Mouse (Mus musculus): ENCODE measurements at regions not wholly inside any gene's neighbourhood (a gene's known extent, or its start where the extent isn't known, plus 50 kb on each side); places are given as distances from the start of the nearest gene placed in this dataset.

DNA sequence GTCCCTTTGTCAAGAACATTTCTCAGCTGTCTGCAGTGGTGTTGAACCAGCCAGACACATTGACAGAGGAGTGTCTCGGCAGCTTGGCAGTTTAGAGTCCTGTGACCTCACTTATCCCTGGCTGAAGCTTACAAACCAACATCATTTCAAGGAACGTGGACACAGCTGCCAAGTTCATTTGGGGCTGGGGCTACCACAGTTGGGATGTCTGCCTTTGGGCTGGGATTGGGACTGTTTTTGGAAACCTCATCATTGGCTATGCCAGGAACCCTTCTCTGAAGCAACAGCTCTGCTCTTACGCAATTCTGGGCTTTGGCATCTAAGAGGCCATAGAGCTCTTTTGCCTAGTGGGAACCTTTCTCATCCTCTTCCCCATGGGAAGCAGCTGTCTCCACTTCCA lies 200.4 kb downstream of the Gm15262 start:
- TF ChIP-seq CTCF (IDR thresholded peaks at IDR 0.05; ENCODE audit: low read depth), result no peak
- ATAC-seq (ENCODE audit: insufficient read depth) (no peak), DNase-seq (peak; percentile 3)
- H3K4me3 ChIP-seq (ENCODE audit: low read depth, low read length), result no peak overlapping the region
- no peak overlapping the region for H3K9ac ChIP-seq
- no peaks in the 10 kb centered on the region for H3K4me1 ChIP-seq (ENCODE audit: insufficient read depth)
- no peaks in the 10 kb centered on the region for H3K36me3 ChIP-seq (ENCODE audit: insufficient read depth)
- H3K27me3 ChIP-seq (ENCODE audit: insufficient read depth, low read length), result no peaks in the 10 kb centered on the region
- no peaks in the 10 kb centered on the region for H3K9me3 ChIP-seq (ENCODE audit: low read depth, low read length)
- H3K27ac ChIP-seq (ENCODE audit: low read depth), result no peak overlapping the region
- no peak overlapping the region for H3K4me2 ChIP-seq
- WGBS, result 58% methylated on average over 3 of the region's 3 CpGs

DNA sequence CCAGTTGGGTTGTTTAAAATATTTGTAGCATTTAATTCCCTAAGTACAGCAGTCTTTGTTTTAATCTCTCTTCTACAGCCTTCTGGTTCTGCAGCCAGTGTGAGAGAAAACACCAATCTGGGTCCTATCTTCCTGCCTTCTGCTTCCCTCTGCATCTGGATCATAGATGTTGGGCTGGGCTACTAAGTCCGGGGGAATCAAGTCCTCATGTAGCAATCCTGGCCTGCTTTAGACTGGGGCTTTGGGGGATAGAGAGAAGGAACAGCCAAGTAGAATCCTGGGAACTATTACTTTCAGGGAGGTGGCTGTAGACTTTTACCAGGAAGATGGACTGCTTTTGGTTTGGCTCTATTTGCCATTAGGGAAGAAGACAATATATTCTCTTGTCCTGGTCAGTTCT lies 205.5 kb upstream of the Rai2 start:
- Histone ChIP-seq H3K27ac (ENCODE audit: low read depth) (no peak overlapping the region), H3K4me1 (ENCODE audit: insufficient read depth) (no peaks in the 10 kb centered on the region), H3K9ac (no peak overlapping the region), H3K36me3 (ENCODE audit: insufficient read depth) (no peaks in the 10 kb centered on the region), H3K27me3 (ENCODE audit: insufficient read depth, low read length) (no peaks in the 10 kb centered on the region), H3K4me3 (ENCODE audit: low read depth, low read length) (no peak overlapping the region), H3K4me2 (no peak overlapping the region), H3K9me3 (ENCODE audit: low read depth, low read length) (no peaks in the 10 kb centered on the region)
- DNase-seq (no peak), ATAC-seq (ENCODE audit: insufficient read depth) (no peak)
- WGBS, result 95% methylated on average over 1 of the region's 1 CpGs
- TF ChIP-seq CTCF (IDR thresholded peaks at IDR 0.05; ENCODE audit: low read depth), result no peak

DNA sequence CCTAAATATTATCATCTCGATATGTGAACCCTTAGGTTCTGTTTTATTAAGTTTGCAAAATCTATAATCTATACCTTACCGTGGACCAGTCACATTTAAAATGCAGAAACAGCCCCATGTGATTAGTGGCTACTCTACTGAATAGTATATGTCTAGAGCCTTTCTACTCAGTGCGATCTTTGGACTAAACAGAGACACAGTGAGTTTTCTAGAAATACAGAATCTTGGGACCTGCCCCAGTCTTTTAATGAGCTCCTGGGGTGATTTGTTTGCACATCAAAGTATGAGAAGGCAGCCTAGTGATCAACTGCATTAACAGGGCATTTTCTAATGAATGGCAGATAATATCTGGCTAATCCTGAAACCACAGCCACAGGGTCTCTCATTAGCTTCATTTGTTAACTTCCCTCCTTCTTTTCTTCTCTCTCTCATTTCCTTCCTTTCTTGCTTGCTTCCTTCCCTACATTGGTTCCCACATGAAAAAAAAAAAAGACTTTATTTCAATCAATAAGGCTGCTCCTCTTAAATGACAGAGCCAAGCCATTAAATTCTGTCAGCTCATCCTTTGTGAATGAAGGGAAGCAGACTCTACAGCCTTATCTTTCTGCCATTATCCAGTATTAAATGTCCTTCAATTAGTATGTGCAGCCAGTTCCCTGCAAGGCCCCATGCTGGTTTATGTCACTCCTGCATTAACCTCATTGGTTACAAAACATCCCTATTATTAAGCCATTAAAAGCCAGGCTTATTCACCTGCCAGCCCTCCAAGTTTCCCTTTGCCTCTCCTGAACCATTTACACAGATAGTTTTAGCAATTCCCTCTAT lies 193.2 kb upstream of the Rai2 start:
- ATAC-seq (ENCODE audit: insufficient read depth) (no peak), DNase-seq (no peak)
- no peak overlapping the region for H3K27ac ChIP-seq (ENCODE audit: low read depth)
- H3K27me3 ChIP-seq (ENCODE audit: insufficient read depth, low read length), result no peaks in the 10 kb centered on the region
- H3K9ac ChIP-seq, result no peak overlapping the region
- 75% methylated on average over 3 of the region's 3 CpGs for WGBS
- no peak overlapping the region for H3K4me2 ChIP-seq
- no peak overlapping the region for H3K4me3 ChIP-seq (ENCODE audit: low read depth, low read length)
- no peak for TF ChIP-seq CTCF (IDR thresholded peaks at IDR 0.05; ENCODE audit: low read depth)
- no peaks in the 10 kb centered on the region for H3K36me3 ChIP-seq (ENCODE audit: insufficient read depth)
- no peaks in the 10 kb centered on the region for H3K4me1 ChIP-seq (ENCODE audit: insufficient read depth)
- no peaks in the 10 kb centered on the region for H3K9me3 ChIP-seq (ENCODE audit: low read depth, low read length)

- no peak overlapping the region for H3K27ac ChIP-seq (ENCODE audit: low read depth)
- DNase-seq (no peak), ATAC-seq (ENCODE audit: insufficient read depth) (no peak)
- no peaks in the 10 kb centered on the region for H3K36me3 ChIP-seq (ENCODE audit: insufficient read depth)
- no peak overlapping the region for H3K4me3 ChIP-seq (ENCODE audit: low read depth, low read length)
- H3K9me3 ChIP-seq (ENCODE audit: low read depth, low read length), result no peaks in the 10 kb centered on the region
- no peak for TF ChIP-seq CTCF (IDR thresholded peaks at IDR 0.05; ENCODE audit: low read depth)
- no peaks in the 10 kb centered on the region for H3K4me1 ChIP-seq (ENCODE audit: insufficient read depth)
- no peaks in the 10 kb centered on the region for H3K27me3 ChIP-seq (ENCODE audit: insufficient read depth, low read length)
- no peak overlapping the region for H3K4me2 ChIP-seq
- H3K9ac ChIP-seq, result no peak overlapping the region
- 81% methylated on average over 3 of the region's 3 CpGs for WGBS
Measured at GRCm38 (mm10) chrX:161524257-161524646, 192.6 kb upstream of the Rai2 start.

DNA sequence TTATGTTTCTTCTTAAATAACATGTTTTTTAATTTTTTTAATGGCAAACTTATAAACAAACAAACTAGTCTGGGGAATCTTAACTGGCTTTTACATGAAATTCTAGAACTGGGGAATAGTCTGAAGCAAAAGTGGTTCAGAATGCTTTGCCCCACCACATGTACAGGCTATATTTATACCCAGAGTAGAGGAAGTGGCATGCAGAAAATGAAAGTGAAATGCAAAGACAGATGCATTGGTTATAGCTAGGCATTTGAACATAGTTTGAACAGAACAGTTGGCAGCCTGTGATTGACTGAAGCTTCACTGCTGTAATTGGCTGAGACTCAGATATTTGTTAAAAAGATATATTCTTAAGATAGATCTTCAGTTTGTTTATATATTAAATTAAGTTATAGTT lies 179.6 kb upstream of the Rai2 start:
- Histone ChIP-seq H3K4me1 (ENCODE audit: insufficient read depth) (no peaks in the 10 kb centered on the region), H3K4me3 (ENCODE audit: low read depth, low read length) (no peak overlapping the region), H3K27me3 (ENCODE audit: insufficient read depth, low read length) (no peaks in the 10 kb centered on the region), H3K9me3 (ENCODE audit: low read depth, low read length) (no peaks in the 10 kb centered on the region), H3K9ac (no peak overlapping the region), H3K27ac (ENCODE audit: low read depth) (no peak overlapping the region), H3K4me2 (no peak overlapping the region), H3K36me3 (ENCODE audit: insufficient read depth) (no peaks in the 10 kb centered on the region)
- ATAC-seq (ENCODE audit: insufficient read depth) (no peak), DNase-seq (no peak)
- no peak for TF ChIP-seq CTCF (IDR thresholded peaks at IDR 0.05; ENCODE audit: low read depth)

GRCm38 (mm10) chrX:161556896-161557295 lies 160.0 kb upstream of the Rai2 start:
- Histone ChIP-seq H3K27ac (ENCODE audit: low read depth) (no peak overlapping the region), H3K4me1 (ENCODE audit: insufficient read depth) (no peaks in the 10 kb centered on the region), H3K36me3 (ENCODE audit: insufficient read depth) (no peaks in the 10 kb centered on the region), H3K9ac (no peak overlapping the region), H3K27me3 (ENCODE audit: insufficient read depth, low read length) (no peaks in the 10 kb centered on the region), H3K9me3 (ENCODE audit: low read depth, low read length) (no peaks in the 10 kb centered on the region), H3K4me2 (no peak overlapping the region), H3K4me3 (ENCODE audit: low read depth, low read length) (no peak overlapping the region)
- ATAC-seq (ENCODE audit: insufficient read depth) (no peak), DNase-seq (peak; percentile 3)
- WGBS, result 57% methylated on average over 5 of the region's 5 CpGs
- TF ChIP-seq CTCF (IDR thresholded peaks at IDR 0.05; ENCODE audit: low read depth), result no peak

GRCm38 (mm10) chrX:161558511-161558910 lies 158.4 kb upstream of the Rai2 start:
- Histone ChIP-seq H3K27me3 (ENCODE audit: insufficient read depth, low read length) (no peaks in the 10 kb centered on the region), H3K27ac (ENCODE audit: low read depth) (no peak overlapping the region), H3K4me3 (ENCODE audit: low read depth, low read length) (no peak overlapping the region), H3K9ac (no peak overlapping the region), H3K36me3 (ENCODE audit: insufficient read depth) (no peaks in the 10 kb centered on the region), H3K4me2 (no peak overlapping the region), H3K9me3 (ENCODE audit: low read depth, low read length) (no peaks in the 10 kb centered on the region), H3K4me1 (ENCODE audit: insufficient read depth) (no peaks in the 10 kb centered on the region)
- ATAC-seq (ENCODE audit: insufficient read depth) (no peak), DNase-seq (no peak)
- TF ChIP-seq CTCF (IDR thresholded peaks at IDR 0.05; ENCODE audit: low read depth), result no peak
